Mouse (Mus musculus): ENCODE results near the gene Rxfp4.
A peak's percentile ranks its signal among the peaks of the same experiment; 100 is the strongest.

Gene Rxfp4

GRCm38 (mm10) chr3:88628766-88629165, 24.2 kb downstream of the Rxfp4 start:
- DNase-seq (ENCODE audit: low read depth, low spot score), result no peak

GRCm38 (mm10) chr3:88627535-88627934, 25.4 kb downstream of the Rxfp4 start:
- no peak for DNase-seq (ENCODE audit: low read depth, low spot score)

GRCm38 (mm10) chr3:88627114-88627513, 25.8 kb downstream of the Rxfp4 start:
- DNase-seq (ENCODE audit: low read depth, low spot score), result no peak

- no peak for DNase-seq (ENCODE audit: low read depth, low spot score)
Measured at GRCm38 (mm10) chr3:88626316-88626715, 26.6 kb downstream of the Rxfp4 start.

- DNase-seq (ENCODE audit: low read depth, low spot score), result no peak
Measured at GRCm38 (mm10) chr3:88625531-88625930, 27.4 kb downstream of the Rxfp4 start.

GRCm38 (mm10) chr3:88624951-88625350, 28.0 kb downstream of the Rxfp4 start:
- no peak for DNase-seq (ENCODE audit: low read depth, low spot score)

GRCm38 (mm10) chr3:88624324-88624723, 28.6 kb downstream of the Rxfp4 start:
- DNase-seq (ENCODE audit: low read depth, low spot score), result no peak

GRCm38 (mm10) chr3:88623346-88624135, 29.4 kb downstream of the Rxfp4 start:
- DNase-seq (ENCODE audit: low read depth, low spot score), result no peak

GRCm38 (mm10) chr3:88622941-88623345, 30.0 kb downstream of the Rxfp4 start:
- no peak for DNase-seq (ENCODE audit: low read depth, low spot score)

GRCm38 (mm10) chr3:88622113-88622940, 30.6 kb downstream of the Rxfp4 start:
- DNase-seq (ENCODE audit: low read depth, low spot score), result peak; percentile 67

- DNase-seq (ENCODE audit: low read depth, low spot score), result no peak
Measured at GRCm38 (mm10) chr3:88621537-88622112, 31.3 kb downstream of the Rxfp4 start.

GRCm38 (mm10) chr3:88620992-88621536, 31.9 kb downstream of the Rxfp4 start:
- no peak for DNase-seq (ENCODE audit: low read depth, low spot score)

GRCm38 (mm10) chr3:88620146-88620991, 32.6 kb downstream of the Rxfp4 start:
- DNase-seq (ENCODE audit: low read depth, low spot score), result no peak

GRCm38 (mm10) chr3:88619113-88620097, 33.5 kb downstream of the Rxfp4 start:
- DNase-seq (ENCODE audit: low read depth, low spot score), result no peak

GRCm38 (mm10) chr3:88618074-88618871, 34.7 kb downstream of the Rxfp4 start:
- DNase-seq (ENCODE audit: low read depth, low spot score), result no peak

- no peak for DNase-seq (ENCODE audit: low read depth, low spot score)
Measured at GRCm38 (mm10) chr3:88616951-88617500, 35.9 kb downstream of the Rxfp4 start.

GRCm38 (mm10) chr3:88615902-88616391, 37.0 kb downstream of the Rxfp4 start:
- no peak for DNase-seq (ENCODE audit: low read depth, low spot score)

GRCm38 (mm10) chr3:88615117-88615516, 37.8 kb downstream of the Rxfp4 start:
- no peak for DNase-seq (ENCODE audit: low read depth, low spot score)

- DNase-seq (ENCODE audit: low read depth, low spot score), result no peak
Measured at GRCm38 (mm10) chr3:88614418-88614817, 38.5 kb downstream of the Rxfp4 start.
